Mouse (Mus musculus) cerebellum, postnatal 25 days (tissue): ENCODE measurements at regions not wholly inside any gene's neighbourhood (a gene's known extent, or its start where the extent isn't known, plus 50 kb on each side); places are given as distances from the start of the nearest gene placed in this dataset.

Experiments
- DNase-seq, 2 experiments: peaks; one replicate each; pipeline ENCODE4 v3.0.0; 2021; ENCODE audit warnings: mixed read lengths in 2 of 2

- DNase-seq: no peak
These were observed 154.3 kb upstream of the Lrrn1 start for GRCm38 (mm10) chr6:107375274-107375673.

- DNase-seq: no peak
These were observed 151.1 kb upstream of the Lrrn1 start for GRCm38 (mm10) chr6:107378489-107378888.

GRCm38 (mm10) chr6:107380621-107381020, 148.9 kb upstream of the Lrrn1 start:
- DNase-seq: peak in 1 of 2 experiments; percentile 11

- no peak for DNase-seq
These were observed 143.4 kb upstream of the Lrrn1 start for GRCm38 (mm10) chr6:107386094-107386678.

DNA sequence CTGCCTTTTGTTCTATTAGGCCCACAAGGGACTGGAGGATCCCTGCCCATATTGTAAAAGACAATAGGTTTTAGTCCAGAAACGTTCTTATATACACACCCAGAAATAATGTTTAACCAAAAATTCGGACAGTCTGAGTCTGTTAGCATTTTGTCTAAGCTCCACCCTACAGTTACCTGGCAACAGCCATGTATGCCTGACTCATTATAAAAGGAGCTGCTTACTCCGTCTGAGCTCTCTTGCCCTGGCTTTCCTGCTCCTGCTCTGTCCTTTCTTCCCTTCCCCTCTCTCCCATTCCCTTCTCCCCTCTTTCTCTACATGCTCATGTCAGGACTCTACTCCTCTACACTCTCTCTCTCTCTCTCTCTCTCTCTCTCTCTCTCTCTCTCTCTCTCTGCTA, 139.7 kb upstream of the Lrrn1 start:
- no peak for DNase-seq

DNA sequence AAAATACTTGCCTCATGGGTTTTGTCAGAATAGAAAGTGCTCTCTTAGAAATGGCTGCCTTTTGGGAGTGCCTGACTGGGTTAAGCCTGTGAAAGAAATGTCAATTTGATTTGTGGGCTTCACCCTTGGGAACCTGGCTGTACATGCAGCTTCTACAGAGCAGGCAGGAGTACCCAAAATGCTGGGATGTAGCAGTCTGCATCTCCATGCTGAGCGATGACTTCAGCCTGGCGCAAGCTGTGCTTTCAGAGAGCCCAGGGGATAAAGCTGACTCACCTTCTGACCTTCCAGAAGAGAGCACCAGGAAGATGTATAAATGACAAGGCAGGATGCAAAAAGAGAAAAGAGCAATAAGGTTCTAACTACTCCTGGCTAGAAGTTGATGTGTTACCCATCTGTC, 135.0 kb upstream of the Lrrn1 start:
- peak; percentile 29 to 38 for DNase-seq

GRCm38 (mm10) chr6:107415766-107416165, 113.8 kb upstream of the Lrrn1 start:
- DNase-seq: no peak

DNA sequence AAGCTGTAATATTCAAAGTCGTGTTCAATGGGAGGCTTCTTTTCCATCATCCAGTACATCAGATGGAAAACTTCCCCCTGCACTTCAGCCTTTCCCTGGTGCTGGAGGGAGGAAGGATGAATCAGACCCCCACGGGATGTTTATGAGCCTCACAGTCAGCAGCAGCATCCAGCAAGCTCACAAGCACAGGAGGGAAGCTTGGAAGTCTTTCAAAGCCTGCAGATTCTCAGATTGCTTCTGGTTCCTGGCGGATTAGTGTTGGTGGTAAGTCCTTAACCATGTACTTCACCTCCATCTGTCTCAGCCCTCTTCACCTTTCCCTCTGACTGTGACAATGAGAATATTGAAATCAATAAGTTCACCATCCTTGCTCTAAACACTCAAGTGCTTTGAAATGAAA, 107.5 kb upstream of the Lrrn1 start:
- peak; percentile 15 to 22 for DNase-seq

DNA sequence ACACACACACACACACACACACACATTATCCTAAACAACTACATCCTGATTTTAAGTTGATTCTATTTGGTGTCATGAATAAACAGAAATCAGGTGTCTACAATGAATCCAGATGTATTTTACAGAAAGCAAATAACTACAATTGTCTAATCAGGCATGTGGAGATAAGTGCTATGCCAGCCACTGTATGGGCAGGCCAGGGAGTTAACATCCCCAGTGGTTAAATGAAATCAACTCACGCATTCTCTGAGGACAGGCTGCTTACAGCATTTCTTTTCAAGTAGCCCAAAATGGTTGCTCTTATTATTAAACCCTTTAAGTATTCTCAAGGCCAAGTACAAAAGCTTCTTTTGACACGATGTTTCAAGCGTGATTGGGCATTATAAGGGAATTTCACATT, 103.0 kb upstream of the Lrrn1 start:
- DNase-seq: no peak

- peak in 1 of 2 experiments; percentile 39 for DNase-seq
These were observed 98.5 kb upstream of the Lrrn1 start for GRCm38 (mm10) chr6:107431033-107431432.

GRCm38 (mm10) chr6:107442058-107442457, 87.5 kb upstream of the Lrrn1 start:
- DNase-seq: no peak

DNA sequence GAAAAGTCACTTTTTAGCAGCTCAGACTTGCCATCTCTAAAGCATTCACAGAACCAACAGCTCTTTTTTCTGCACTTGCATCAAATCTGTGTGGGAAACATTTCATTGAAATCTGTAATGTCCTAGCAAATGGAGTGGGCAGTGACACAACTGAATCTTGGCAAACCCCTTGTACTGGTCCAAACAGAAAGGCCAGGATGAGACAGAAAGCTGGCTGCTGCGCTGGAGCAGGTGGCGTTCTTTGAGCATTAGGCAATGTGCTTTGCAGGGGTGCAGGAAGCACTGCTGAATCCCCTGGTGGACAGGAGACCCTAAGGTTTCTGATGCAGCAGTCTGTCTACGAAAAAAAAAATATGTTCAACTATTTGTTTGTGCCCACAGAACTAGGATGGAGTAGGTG, 85.2 kb upstream of the Lrrn1 start:
- DNase-seq: peak; percentile 79 to 80

DNA sequence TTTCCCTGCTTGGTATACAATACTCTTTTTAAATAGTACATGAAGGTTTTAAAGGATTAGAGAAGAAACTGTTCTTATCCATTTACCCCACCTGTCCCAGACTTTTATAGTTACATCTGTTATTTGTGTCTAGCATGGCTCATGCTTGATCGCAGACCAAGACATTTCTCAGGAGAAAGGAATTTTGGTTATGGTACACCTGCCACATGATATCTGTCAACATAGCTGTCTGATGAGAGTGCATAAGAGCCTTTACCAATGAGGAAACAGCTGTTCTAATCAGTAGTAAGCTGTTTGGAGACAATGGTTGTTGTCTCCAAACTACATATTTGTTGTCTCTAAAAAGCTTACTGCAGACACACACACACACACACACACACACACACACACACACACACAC, 70.3 kb upstream of the Lrrn1 start:
- DNase-seq: no peak

- DNase-seq: no peak
These were observed 67.1 kb upstream of the Lrrn1 start for GRCm38 (mm10) chr6:107462440-107462839.

DNA sequence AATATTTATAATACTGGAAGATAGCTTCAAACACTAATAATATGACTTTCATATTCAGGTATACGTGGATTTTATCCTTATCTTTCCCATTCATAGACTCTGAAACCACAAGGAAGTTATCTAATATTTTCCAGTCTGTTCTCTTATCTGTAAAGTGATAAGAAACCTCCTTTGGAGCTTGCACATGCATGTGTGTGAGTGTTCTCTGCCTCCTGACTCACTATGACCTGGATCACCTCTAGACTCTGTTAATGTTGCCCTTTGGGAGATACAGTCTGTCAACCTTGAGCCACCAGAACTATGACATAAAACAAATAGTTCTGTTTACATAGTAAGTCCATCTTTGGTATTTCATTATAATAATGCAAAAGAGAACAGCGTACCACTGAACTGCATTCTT, 56.2 kb upstream of the Lrrn1 start:
- DNase-seq: no peak

DNA sequence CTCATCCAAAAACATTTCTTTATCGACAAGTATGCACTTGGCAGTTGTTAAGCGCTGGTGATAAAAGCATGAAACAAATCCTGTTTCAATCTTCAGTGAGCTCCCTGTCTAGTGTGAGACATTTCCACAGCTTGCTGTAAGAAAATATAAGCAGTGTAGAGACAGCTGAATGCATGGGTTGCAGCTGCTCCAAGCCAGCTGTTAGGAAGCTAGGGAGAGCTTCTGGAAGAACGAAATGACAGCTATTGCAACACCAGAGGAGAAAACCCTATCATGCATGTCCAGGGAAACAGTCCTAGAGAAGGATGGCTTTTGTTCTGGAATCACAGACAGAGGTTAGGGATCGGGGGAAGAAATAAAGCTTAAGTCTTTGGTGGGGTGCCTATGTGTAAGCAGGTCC, 55.4 kb upstream of the Lrrn1 start:
- DNase-seq: no peak
